Mouse (Mus musculus) adrenal gland, adult (tissue): ENCODE measurements at regions not wholly inside any gene's neighbourhood (a gene's known extent, or its start where the extent isn't known, plus 50 kb on each side); places are given as distances from the start of the nearest gene placed in this dataset.

Experiments
- DNase-seq, 2 experiments: peaks; one replicate each; pipeline ENCODE4 v3.0.0; 2022 to 2023; ENCODE audit warnings: low spot score in 1 of 2; ENCODE audit not compliant: inconsistent age in 2 of 2

DNA sequence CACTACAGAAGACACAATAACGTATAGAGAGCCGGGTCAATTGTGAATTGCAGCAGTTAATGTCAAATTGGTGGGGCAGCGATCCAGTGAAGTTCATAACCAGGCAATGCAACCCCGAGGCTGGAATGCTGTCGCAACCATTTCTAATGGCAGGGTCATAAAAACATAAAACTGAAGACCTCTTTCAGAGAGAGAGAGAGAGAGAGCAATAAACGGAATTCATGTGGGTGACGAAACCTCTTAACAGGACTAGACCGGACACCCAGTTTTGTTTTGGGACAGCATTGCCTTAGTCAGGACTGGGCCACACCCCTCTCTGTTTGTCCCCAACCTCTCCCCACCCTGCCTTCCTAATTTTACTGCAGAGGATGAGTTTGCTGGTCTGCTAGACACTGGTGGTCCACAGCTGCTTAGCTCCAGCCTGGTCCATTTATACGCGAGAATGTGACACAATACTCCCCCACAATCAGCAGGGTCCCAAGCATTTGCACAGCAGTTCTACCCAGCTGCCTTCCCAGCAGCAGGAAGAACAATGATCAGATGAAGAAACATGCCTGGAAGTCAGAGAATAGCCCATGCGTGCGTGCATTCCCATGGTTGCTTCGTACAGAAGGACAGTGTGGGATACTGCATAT lies 115.6 kb upstream of the Prickle1 start:
- DNase-seq = no peak

GRCm38 (mm10) chr15:93710493-93711149 lies 114.9 kb upstream of the Prickle1 start:
- DNase-seq = no peak

DNA sequence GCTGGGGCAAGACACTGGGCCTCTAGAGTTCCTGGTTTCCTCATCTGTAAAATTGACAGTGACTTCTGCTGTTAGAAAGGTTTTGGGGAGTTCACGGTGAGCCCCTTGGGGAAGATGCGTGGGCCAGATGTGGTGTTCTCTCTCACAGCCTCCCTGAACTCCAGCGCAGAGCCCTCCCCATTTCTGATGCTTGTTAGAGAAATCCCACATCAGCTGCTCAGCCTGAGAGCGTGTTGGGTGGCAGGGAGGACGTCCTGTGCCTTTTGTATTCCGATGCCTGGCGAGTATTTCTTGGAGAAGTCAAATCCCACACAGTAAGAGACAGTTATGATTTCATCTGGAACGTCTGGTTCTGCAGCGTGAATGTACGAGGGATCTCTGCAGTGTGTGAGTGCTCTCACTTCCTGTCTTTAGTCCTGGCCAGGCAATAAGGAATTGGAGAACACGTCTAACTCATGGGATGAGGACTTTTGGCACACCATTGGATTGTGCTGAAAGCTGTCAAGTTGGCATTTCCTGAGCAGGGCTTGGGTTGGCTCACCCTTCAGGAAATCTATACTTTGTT lies 110.8 kb upstream of the Prickle1 start:
- DNase-seq = no peak

DNA sequence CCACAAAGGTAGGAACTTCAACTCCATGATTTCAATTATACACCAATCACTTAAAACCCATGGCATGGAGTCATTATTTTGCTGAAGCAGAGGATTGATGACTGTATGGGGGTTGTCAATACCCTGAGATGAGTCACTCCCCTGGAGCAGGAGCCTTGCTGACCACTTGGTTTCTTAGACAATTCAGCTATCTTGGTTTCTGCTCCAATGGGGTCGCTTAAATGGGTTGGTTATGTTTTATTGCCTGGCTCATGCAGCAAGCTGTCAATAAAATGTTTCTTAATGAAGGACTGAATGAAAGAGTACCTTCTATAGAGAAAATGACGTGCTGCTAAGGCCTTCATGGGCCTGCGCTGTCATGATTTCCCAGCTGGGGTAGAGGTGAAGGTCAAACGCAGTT lies 110.0 kb upstream of the Prickle1 start:
- DNase-seq = no peak

DNA sequence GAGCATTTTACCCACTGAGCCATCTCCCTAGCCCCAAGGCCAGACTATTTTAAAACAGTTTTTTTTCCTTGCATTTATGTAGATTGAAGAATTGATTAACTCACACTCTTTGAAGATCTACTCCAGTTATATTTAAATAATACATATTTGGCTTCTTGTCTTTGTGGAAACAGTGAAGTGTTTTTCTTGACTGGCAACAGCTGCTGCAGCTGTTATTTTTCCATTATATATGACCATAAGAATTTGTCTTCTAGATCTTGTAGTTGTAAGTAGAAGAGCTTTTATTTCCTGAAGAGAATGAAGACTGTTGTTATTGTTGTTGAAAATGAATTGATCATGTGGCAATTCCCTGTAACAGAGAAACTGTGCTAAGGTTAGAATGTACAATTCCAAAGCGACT lies 109.4 kb upstream of the Prickle1 start:
- no peak for DNase-seq

GRCm38 (mm10) chr15:93701017-93701416 lies 105.3 kb upstream of the Prickle1 start:
- DNase-seq = no peak

DNA sequence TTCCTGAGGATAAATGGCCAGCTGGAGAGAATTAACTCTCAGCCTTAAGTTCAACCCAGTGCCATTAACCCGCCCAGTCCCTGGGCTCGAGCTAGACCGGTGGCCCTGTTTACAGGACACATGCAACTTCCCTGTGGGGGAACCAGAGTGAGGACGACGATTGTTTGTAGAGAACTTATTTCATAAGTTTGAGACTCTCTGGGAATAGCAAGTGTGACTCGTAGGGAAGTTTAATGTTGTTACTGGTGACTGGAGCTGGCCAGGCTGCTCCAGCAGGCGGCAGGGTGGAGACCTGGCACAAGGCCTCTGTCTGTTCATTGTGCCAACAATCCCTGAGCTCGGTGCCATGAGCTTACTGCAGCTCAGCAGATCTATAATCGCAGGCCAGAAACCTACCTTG lies 104.3 kb upstream of the Prickle1 start:
- peak; percentile 39 to 75 for DNase-seq

- no peak for DNase-seq
Observed at GRCm38 (mm10) chr15:93698182-93698822, 102.6 kb upstream of the Prickle1 start.

GRCm38 (mm10) chr15:93690717-93691116 lies 95.0 kb upstream of the Prickle1 start:
- no peak for DNase-seq

- no peak for DNase-seq
Observed at GRCm38 (mm10) chr15:93690011-93690410, 94.3 kb upstream of the Prickle1 start.

- DNase-seq = no peak
Observed at GRCm38 (mm10) chr15:93686385-93686784, 90.7 kb upstream of the Prickle1 start.

- DNase-seq = peak; percentile 14 to 32
Observed at GRCm38 (mm10) chr15:93681602-93682001, 85.9 kb upstream of the Prickle1 start.

- no peak for DNase-seq
Observed at GRCm38 (mm10) chr15:93675624-93676023, 79.9 kb upstream of the Prickle1 start.

GRCm38 (mm10) chr15:93673976-93674375 lies 78.3 kb upstream of the Prickle1 start:
- no peak for DNase-seq

- no peak for DNase-seq
Observed at GRCm38 (mm10) chr15:93663876-93664275, 68.2 kb upstream of the Prickle1 start.

DNA sequence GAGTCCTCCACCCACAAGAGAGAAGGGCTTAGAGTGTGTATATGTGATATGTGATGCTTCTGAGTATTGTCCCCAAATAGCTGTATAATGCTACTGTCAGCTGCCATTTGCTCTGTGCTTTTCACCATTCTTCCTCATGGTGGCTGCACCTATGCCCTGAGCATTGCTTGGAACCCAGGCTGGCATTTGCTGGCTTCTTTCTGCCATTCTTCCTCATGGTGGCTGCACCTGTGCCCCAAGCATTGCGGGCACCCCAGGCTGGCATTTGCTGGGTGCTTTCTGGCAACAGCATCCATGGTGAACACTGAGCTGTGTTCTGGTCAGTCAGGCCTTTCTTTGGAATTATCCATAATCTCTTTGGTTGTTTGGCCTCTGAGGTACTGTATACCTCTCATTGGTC lies 66.9 kb upstream of the Prickle1 start:
- no peak for DNase-seq

DNA sequence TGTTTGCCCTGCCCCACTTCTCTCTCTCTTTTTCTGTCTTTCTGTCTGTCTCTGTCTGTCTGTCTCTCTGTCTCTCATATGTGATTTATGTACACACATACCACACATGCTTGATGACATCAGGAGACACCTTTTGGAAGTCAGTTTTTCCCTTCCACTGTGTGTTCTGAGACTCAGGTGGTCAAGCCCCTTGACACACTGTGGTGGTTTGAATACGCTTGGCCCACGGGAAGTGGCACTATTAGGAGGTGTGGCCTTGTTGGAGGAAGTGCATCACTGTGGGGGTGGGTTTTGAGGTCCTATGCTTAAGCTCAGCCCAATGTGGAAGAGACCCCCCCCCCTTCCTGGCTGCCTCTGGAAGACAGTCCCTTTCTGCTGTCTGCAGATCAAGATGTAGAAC lies 66.1 kb upstream of the Prickle1 start:
- DNase-seq = no peak

- no peak for DNase-seq
Observed at GRCm38 (mm10) chr15:93660952-93661648, 65.4 kb upstream of the Prickle1 start.

DNA sequence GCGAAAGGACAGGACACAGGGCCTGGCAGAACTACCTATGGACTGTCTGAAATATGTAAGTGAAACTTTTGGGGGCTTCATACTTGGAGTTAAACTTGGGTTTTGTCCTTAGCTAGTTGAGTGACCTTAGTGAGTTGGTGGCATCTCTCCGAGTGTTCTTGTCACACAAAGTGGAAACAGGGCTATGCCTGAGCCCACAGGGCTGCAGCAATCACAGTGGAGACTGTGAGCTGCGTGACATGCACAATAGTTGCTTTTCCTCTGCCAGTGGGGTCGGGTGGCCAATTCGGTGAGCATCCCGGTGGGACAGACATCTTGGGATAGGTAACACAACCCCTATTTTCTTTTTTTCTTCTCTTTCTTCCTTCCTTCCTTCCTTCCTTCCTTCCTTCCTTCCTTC lies 61.5 kb upstream of the Prickle1 start:
- no peak for DNase-seq

DNA sequence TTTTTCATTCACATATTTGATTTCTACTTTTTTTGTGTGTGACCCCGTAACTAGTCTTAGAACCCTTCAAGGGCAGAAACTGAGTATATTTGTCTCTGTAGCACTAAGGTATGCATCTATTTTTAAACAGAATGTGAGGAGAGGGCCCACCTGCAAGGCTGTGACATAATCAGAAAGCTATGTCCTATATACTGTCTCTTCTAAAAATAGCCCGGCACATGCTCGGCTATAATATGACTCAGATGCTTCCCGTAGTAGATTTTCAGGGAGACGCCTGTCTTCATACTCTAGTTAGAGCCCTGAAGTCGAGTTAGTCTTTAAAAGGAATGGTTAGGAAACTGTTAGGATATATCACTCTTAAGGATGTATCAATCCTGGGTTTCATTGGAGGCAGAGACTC lies 61.0 kb upstream of the Prickle1 start:
- DNase-seq = no peak

- DNase-seq = peak in 1 of 2 experiments; percentile 29
Observed at GRCm38 (mm10) chr15:93655743-93656142, 60.1 kb upstream of the Prickle1 start.
